Mouse (Mus musculus) neural tube, embryonic 12.5 days (tissue): ENCODE results near the gene Bcas3. TPM values are rescaled to one million over a fixed set of nuclear protein-coding genes. Genes with fewer than 3 reads are reported as not detected.

ENCODE experiments used
- ATAC-seq: fragments of 200-750 bp; cut with Nextera tagmentation; 2 replicates; pipeline ENCODE4 v1.8.0; 2017; ENCODE audit warnings: low read depth, mild to moderate bottlenecking, moderate TSS enrichment, moderate library complexity; ENCODE audit not compliant: low FRiP score
- H3K27ac ChIP-seq: fragments of 300-500 bp; sonication (generic); 2 replicates; pipeline ENCODE4 v1.5.1; 2016
- H3K27me3 ChIP-seq: fragments of 300-500 bp; sonication (generic); replicated peaks from 2 replicates; pipeline ENCODE4 v1.6.1; 2016; ENCODE audit warnings: mild to moderate bottlenecking
- H3K36me3 ChIP-seq: fragments of 300-500 bp; sonication (generic); 2 replicates; pipeline ENCODE4 v1.6.1; 2016; ENCODE audit warnings: mild to moderate bottlenecking
- H3K4me1 ChIP-seq: fragments of 300-500 bp; sonication (generic); 2 replicates; pipeline ENCODE4 v1.6.1; 2016
- H3K4me2 ChIP-seq: fragments of 300-500 bp; sonication (generic); replicated peaks from 2 replicates; pipeline ENCODE4 v1.6.1; 2016; ENCODE audit warnings: mild to moderate bottlenecking
- H3K4me3 ChIP-seq: fragments of 300-500 bp; sonication (generic); 2 replicates; pipeline ENCODE4 v1.5.1; 2016
- H3K9ac ChIP-seq: fragments of 300-500 bp; sonication (generic); 2 replicates; pipeline ENCODE4 v1.6.1; 2016; ENCODE audit warnings: mild to moderate bottlenecking
- H3K9me3 ChIP-seq: fragments of 300-500 bp; sonication (generic); 2 replicates; pipeline ENCODE4 v1.6.1; 2016; ENCODE audit warnings: mild to moderate bottlenecking
- WGBS: fragments of 180-500 bp; shearing (Covaris S2); methylation state at CpG from one replicate; pipeline ENCODE4 v1.1.7; 2016; 5-methylcytosine and 5-hydroxymethylcytosine counted together
- polyA plus RNA-seq: library from polyadenylated mRNA; unstranded; fragments of >200 nt; fragmentation: Nextera tagmentation; extraction: Ambion mirVana; gene quantifications from 2 replicates; pipeline ENCODE4 v1.2.1, GENCODE M21; 2016

Bcas3 gene
- polyA plus RNA-seq, 1 experiment from 2014 or later, result 38.2 TPM

DNA sequence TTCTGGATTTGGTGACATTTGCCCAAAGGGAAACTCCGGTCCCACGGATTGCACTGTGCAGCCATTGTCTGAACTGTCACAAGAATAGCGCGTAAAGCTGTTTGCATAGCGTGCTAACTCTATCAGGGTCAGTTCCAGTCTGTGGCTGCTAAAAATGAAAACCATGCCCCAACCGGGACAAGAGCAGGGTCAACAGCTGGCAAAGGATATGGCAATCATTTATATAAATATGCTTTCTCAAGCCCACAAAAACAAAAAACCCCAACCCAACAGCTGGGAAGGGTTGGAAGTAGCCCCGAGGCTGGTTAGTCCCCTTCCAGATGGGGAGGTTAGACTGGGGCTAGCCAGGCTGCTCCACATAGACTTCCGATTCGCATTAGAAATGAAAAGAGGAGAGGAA lies 314.8 kb downstream of the Bcas3 start:
- no peaks in the 10 kb centered on the region for H3K4me1 ChIP-seq
- no peaks in the 10 kb centered on the region for H3K36me3 ChIP-seq
- no peak overlapping the region for H3K27ac ChIP-seq
- H3K4me2 ChIP-seq, result no peak overlapping the region
- no peak for ATAC-seq
- H3K27me3 ChIP-seq, result no peaks in the 10 kb centered on the region
- H3K4me3 ChIP-seq, result no peak overlapping the region
- H3K9ac ChIP-seq, result no peak overlapping the region
- WGBS, result 55% methylated on average over 9 of the region's 9 CpGs
- H3K9me3 ChIP-seq, result no peaks in the 10 kb centered on the region

GRCm38 (mm10) chr11:85672881-85673475 lies 320.0 kb downstream of the Bcas3 start:
- no peaks in the 10 kb centered on the region for H3K9me3 ChIP-seq
- no peak for ATAC-seq
- peaks cover 15% of the 10 kb centered on the region for H3K4me1 ChIP-seq

GRCm38 (mm10) chr11:85675244-85675643 lies 322.3 kb downstream of the Bcas3 start:
- Histone ChIP-seq H3K4me2 (no peak overlapping the region), H3K9ac (no peak overlapping the region), H3K4me3 (no peak overlapping the region), H3K27ac (no peak overlapping the region), H3K9me3 (no peaks in the 10 kb centered on the region), H3K27me3 (no peaks in the 10 kb centered on the region), H3K4me1 (peaks cover 16% of the 10 kb centered on the region), H3K36me3 (no peaks in the 10 kb centered on the region)
- 24% methylated on average over 4 of the region's 4 CpGs for WGBS
- ATAC-seq, result no peak

More at GRCm38 (mm10) chr11:85672881-85673475, 320.0 kb downstream of the Bcas3 start:
- H3K4me3 ChIP-seq, result no peak overlapping the region
- 76% methylated on average over 10 of the region's 10 CpGs for WGBS
- H3K27me3 ChIP-seq, result no peaks in the 10 kb centered on the region
- no peak overlapping the region for H3K9ac ChIP-seq
- H3K27ac ChIP-seq, result no peak overlapping the region
- no peaks in the 10 kb centered on the region for H3K36me3 ChIP-seq
- no peak overlapping the region for H3K4me2 ChIP-seq

DNA sequence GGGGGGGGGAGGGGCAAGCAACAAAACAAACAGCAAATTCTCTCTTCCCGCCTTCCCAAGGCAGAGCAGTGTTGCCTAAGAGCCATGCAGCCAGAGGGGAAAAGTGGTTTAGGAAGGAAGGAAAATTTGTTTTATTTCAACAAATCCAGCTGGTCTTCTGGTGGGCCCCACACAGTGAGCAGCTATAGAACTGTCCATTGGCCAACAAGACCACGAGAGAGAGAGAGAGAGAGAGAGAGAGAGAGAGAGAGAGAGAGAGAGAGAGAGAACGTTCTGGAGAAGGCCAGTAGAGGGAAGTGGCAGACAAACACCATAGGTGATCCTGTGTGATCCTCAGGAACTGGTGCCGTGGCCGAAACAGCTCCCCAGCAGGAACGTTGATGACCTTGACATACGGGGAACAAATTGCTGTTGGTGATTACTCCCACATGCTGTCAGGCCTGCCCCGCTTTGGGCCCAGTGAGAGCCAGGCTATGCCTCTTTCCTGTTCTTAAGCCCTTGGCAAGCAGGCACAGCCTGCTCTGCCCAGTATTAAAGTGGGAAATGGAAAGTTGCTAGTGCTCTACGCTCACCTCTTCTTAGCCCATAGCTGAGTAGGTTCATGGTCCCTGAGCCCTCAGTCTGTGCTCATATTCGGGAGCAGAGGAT lies 323.5 kb downstream of the Bcas3 start:
- H3K36me3 ChIP-seq, result no peaks in the 10 kb centered on the region
- no peaks in the 10 kb centered on the region for H3K27me3 ChIP-seq
- no peak overlapping the region for H3K4me3 ChIP-seq
- H3K27ac ChIP-seq, result no peak overlapping the region
- H3K9ac ChIP-seq, result no peak overlapping the region
- WGBS, result 57% methylated on average over 10 of the region's 10 CpGs
- H3K9me3 ChIP-seq, result no peaks in the 10 kb centered on the region
- H3K4me2 ChIP-seq, result no peak overlapping the region
- no peak for ATAC-seq
- peaks cover 16% of the 10 kb centered on the region for H3K4me1 ChIP-seq

- H3K4me2 ChIP-seq, result no peak overlapping the region
- ATAC-seq, result no peak
- H3K27me3 ChIP-seq, result no peaks in the 10 kb centered on the region
- H3K27ac ChIP-seq, result no peak overlapping the region
- H3K4me1 ChIP-seq, result peaks cover 16% of the 10 kb centered on the region
- no peaks in the 10 kb centered on the region for H3K36me3 ChIP-seq
- no peak overlapping the region for H3K9ac ChIP-seq
- no peaks in the 10 kb centered on the region for H3K9me3 ChIP-seq
- no peak overlapping the region for H3K4me3 ChIP-seq
- 25% methylated on average over 5 of the region's 5 CpGs for WGBS
Measured at GRCm38 (mm10) chr11:85678666-85679065, 325.7 kb downstream of the Bcas3 start.

DNA sequence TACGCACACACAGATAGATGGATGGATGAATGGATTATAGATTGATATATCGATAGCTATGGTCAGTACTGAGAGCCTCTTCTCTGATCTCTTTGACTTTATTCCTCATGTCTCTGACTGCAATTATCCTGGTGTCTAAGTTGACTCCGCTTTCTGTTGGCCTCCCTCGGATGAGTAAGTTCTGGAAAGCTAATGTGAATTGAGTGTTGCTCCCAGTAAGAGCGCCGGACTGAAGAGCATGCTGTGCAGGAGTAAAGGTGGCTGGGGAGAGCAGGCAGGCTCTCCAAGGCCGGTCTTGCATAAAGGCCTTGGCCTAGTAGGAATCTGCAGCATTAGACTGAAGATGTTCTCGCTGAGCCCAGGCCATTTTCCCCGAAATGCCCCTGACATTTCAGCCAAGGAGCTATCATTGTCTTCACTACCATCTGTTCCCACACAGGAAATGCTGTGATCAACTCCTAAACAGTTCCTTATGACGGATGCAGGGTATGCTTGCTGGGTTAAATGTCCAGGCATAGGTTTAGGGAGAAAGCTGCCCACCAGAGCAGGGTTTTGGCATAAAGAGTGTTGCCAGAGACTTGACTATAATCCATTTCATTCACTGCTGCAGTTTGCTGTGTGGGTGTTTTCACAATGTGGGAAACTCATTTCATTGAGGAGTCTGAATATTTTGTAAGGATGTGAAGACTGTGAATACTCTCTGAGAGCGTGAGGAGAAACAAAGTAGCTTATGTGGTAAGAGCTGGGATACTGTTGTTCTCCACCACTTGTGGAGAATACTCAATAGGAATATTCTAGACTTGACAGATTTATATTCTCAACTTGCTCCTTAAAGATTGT lies 328.8 kb downstream of the Bcas3 start:
- Histone ChIP-seq H3K4me2 (no peak overlapping the region), H3K36me3 (no peaks in the 10 kb centered on the region), H3K27me3 (no peaks in the 10 kb centered on the region), H3K4me1 (0 out of 2 replicates have a peak, but pooled peaks cover 2% of the 10 kb centered on the region), H3K9me3 (no peaks in the 10 kb centered on the region), H3K27ac (no peak overlapping the region), H3K4me3 (no peak overlapping the region), H3K9ac (no peak overlapping the region)
- no peak for ATAC-seq
- WGBS, result 85% methylated on average over 11 of the region's 11 CpGs

- no peak for ATAC-seq
- H3K36me3 ChIP-seq, result no peaks in the 10 kb centered on the region
- H3K9me3 ChIP-seq, result no peaks in the 10 kb centered on the region
- no peak overlapping the region for H3K9ac ChIP-seq
- 92% methylated on average over 2 of the region's 2 CpGs for WGBS
- no peaks in the 10 kb centered on the region for H3K27me3 ChIP-seq
- H3K4me3 ChIP-seq, result no peak overlapping the region
- H3K27ac ChIP-seq, result no peak overlapping the region
- peaks cover 4% of the 10 kb centered on the region; the same call in 1 of the 2 replicates for H3K4me1 ChIP-seq
- H3K4me2 ChIP-seq, result no peak overlapping the region
Measured at GRCm38 (mm10) chr11:85684981-85685380, 332.0 kb downstream of the Bcas3 start.

DNA sequence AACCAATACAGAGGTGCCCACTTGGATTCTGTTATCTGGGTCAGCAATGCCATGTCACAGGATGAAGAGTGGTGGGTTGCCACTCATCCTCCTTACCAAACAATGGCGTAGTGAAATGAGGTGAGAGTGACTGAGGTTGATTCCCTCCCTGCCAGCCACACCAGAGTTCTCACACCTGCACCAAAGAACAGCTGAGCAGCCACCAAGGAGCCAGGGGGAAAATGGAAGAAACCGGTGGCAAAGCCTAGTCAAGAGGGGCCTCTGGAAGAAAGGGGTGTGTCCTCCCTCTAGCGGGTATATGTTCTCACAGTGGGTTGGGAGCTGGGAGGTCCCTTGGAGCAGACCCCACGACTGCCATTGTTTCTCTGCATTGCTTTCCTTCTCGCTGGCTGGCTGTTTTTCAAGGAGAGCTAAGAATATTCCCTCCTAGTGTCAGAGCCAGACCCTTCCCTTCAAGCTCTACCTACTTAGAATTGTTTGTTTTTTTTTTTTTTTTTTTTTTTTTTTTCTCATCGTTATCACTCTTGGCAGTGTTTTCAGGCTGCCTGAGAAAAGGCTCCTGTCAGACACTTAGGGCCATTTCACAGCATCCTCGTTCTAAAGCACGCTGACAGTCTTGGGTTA lies 335.0 kb downstream of the Bcas3 start:
- Histone ChIP-seq H3K4me1 (peaks cover 5% of the 10 kb centered on the region; the same call in 1 of the 2 replicates), H3K9me3 (no peaks in the 10 kb centered on the region), H3K4me3 (no peak overlapping the region), H3K4me2 (no peak overlapping the region), H3K27ac (no peak overlapping the region), H3K27me3 (no peaks in the 10 kb centered on the region), H3K36me3 (no peaks in the 10 kb centered on the region), H3K9ac (no peak overlapping the region)
- no peak for ATAC-seq
- 50% methylated on average over 8 of the region's 8 CpGs for WGBS

DNA sequence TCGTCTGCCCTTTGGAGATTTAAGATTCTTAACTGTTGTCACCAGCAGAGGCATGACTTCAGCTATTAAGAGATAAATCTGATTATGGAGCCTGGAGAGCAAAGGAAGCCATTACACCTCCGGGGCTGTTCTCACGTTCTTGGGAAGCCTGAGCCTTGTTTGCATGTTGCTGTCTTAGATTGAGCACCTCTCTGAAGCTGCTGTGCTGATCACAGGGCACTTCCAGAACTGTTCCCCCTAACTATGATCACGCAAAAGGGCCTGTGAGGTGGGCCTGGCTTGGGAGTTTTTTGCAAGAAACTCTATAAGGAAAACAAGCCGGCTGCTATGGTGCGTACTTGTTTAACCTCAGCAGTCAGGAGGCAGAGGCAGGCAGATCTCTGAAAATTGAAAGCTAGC lies 335.5 kb downstream of the Bcas3 start:
- WGBS, result 83% methylated on average over 6 of the region's 6 CpGs
- peaks cover 9% of the 10 kb centered on the region; the same call in 1 of the 2 replicates for H3K4me1 ChIP-seq
- H3K9ac ChIP-seq, result no peak overlapping the region
- no peaks in the 10 kb centered on the region for H3K36me3 ChIP-seq
- H3K27me3 ChIP-seq, result no peaks in the 10 kb centered on the region
- no peak overlapping the region for H3K27ac ChIP-seq
- H3K9me3 ChIP-seq, result no peaks in the 10 kb centered on the region
- ATAC-seq, result no peak
- H3K4me2 ChIP-seq, result no peak overlapping the region
- no peak overlapping the region for H3K4me3 ChIP-seq

DNA sequence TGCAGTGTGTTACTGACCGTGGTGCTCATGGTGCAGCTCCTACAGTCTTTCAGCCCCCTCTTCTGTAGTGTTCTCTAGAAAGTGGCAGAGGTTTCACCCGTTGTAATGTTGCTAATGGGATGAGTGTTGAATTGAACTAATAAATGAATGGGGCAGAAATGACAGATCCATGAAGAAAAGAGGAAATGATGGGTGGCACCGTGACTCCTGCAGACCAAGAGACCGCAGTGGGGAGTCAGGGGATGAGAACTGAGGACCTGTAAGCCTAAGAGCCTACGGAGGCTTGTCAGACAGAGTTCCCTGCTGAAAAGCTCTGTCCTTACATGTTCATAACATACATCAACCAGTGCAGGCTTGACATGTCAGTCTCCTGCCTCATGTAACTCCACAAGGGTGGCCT lies 336.3 kb downstream of the Bcas3 start:
- ATAC-seq, result no peak
- Histone ChIP-seq H3K36me3 (no peaks in the 10 kb centered on the region), H3K4me3 (no peak overlapping the region), H3K27me3 (no peaks in the 10 kb centered on the region), H3K27ac (no peak overlapping the region), H3K4me1 (peaks cover 9% of the 10 kb centered on the region; the same call in 1 of the 2 replicates), H3K4me2 (no peak overlapping the region), H3K9ac (no peak overlapping the region), H3K9me3 (no peaks in the 10 kb centered on the region)
- WGBS, result 93% methylated on average over 5 of the region's 5 CpGs

DNA sequence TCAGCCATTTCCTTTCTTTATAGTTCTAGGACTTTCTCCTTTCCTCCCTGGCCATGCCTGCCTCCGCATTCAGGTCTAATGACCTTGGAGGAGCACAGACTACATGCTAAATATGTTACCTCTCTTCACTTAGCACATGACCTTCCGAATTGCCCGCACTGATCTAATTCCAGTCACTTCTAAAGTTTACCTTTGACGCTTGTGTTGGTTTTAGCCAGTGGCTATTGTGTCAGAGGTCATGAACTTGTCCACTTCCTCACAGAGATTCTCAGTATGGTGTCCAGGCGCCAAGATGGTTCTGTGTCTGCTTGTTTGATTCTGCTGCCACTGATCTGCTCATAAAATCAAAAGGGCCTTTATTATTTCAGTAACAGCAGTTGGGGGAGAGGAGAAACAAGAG lies 338.3 kb downstream of the Bcas3 start:
- Histone ChIP-seq H3K9ac (no peak overlapping the region), H3K4me1 (peaks cover 18% of the 10 kb centered on the region; the same call in 1 of the 2 replicates), H3K36me3 (no peaks in the 10 kb centered on the region), H3K4me3 (no peak overlapping the region), H3K27ac (no peak overlapping the region), H3K4me2 (no peak overlapping the region), H3K9me3 (no peaks in the 10 kb centered on the region), H3K27me3 (no peaks in the 10 kb centered on the region)
- WGBS, result 41% methylated on average over 5 of the region's 5 CpGs
- ATAC-seq, result no peak
